Mouse (Mus musculus): ENCODE measurements around the gene Bcl2l2.

DNA sequence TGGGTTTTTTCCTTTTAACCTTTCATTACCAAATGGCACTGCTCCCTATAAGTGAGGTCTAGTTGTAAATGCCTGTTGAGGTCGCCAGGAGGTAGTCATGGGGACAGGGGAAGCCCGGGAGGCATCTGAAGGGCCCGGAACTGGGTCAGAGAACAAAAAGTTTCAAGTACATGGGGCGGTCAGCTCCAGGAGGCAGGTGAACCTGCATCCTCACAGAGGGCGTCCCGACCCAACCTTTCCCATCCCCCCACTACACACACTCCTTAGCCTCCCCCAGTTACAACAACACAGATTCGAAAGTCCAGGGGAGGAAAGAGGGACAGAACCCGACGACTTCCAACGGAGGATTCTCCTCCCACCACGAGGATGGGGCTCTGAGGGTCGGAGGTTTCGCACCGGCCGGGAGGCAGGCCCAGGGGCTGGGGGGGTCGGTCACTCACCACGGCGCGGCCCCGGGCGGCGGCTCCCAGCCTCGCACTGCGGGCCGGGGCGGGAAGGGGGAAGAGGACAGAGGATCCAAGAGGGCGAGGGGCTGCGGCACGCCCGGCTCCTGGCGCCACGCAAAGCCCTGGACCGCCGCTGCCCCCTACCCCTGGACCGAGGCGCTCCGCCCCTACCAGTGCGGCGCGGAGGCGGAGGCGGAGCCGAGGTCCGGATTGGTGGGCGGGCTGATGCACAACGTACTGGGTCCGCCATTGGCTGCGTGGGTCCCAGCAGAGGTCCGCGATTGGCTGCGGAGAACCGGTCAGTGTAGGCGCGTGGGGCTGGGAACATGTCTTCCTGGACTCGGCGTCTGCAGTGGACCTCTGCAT is 19.5 kb upstream of the Bcl2l2 start:
- TF ChIP-seq CTCF (conservative IDR thresholded peaks at IDR 0.05; ENCODE audit: low read length) (no peak), POU5F1 (IDR thresholded peaks at IDR 0.05; ENCODE audit: borderline replicate concordance, low read length) (no peak)

All from E14TG2a.4 (cell line).